Mouse (Mus musculus): ENCODE data around the gene Coro7. TPM values are rescaled to one million over a fixed set of nuclear protein-coding genes. Genes with fewer than 3 reads are reported as not detected.

Coro7 gene
- polyA plus RNA-seq, 1 experiment from 2014 or later = 12.4 TPM

DNA sequence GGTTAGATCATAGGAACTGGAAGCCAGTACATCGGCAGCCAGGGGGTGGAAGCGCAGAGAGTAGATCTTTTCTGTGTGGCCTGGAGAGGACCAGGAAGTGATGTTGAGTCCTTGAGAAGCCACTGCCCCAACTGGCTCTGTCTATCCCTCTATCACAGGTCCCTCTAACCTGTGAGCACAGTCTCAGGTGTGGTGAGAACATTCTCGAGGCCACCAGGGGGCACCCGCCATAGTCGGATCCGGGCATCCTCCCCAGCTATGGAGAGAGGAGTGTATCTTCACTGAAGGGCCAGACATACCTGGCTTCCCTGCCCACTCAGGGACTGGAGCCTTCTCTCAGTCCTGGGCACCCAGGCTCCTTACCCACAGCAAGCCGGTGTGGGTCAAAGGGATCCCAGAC, 47.5 kb downstream of the Coro7 start:
- 45% methylated on average over 7 of the region's 7 CpGs for WGBS (ENCODE audit: insufficient replicate concordance)
- Histone ChIP-seq H3K4me3 (ENCODE audit: low read depth, low read length) (no peak overlapping the region), H3K4me1 (ENCODE audit: control insufficient read depth, insufficient read depth, low read length) (peaks cover 16% of the 10 kb centered on the region), H3K9me3 (replicated peaks; ENCODE audit: control insufficient read depth, low read length) (no peaks in the 10 kb centered on the region), H3K27me3 (ENCODE audit: control insufficient read depth, insufficient read depth, low read length) (no peaks in the 10 kb centered on the region), H3K4me2 (no peak overlapping the region), H3K36me3 (ENCODE audit: control insufficient read depth, insufficient read depth, low read length) (0 out of 2 replicates have a peak, but pooled peaks cover 3% of the 10 kb centered on the region), H3K9ac (ENCODE audit: low read depth, low read length) (no peak overlapping the region), H3K27ac (ENCODE audit: low read depth, low read length) (no peak overlapping the region)
- peak; percentile 39; the same call in 1 of the 2 replicates for ATAC-seq (replicated peaks; ENCODE audit: insufficient number of reproducible peaks, low FRiP score, low TSS enrichment)

DNA sequence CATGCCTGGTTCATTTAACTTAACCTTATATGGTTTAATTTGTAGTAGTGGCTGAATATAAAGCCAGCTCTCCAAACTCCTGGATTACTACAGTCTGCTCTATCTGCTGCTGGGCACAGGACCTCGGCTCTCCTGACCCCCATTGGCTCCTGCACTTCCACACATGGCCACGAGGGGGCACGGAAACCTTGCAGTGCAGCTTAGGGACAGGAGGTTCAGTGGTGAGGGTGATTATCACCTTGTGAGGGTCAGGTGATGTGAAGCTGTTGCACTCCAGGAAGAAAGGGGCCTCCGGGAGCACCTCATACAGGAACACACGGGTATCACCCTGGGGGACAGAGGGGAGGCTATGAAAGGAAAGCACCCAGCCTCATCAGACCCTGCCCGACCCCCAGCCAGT, 49.6 kb downstream of the Coro7 start:
- no peak for ATAC-seq (replicated peaks; ENCODE audit: insufficient number of reproducible peaks, low FRiP score, low TSS enrichment)
- Histone ChIP-seq H3K4me2 (no peak overlapping the region), H3K4me1 (ENCODE audit: control insufficient read depth, insufficient read depth, low read length) (peaks cover 12% of the 10 kb centered on the region), H3K9me3 (replicated peaks; ENCODE audit: control insufficient read depth, low read length) (no peaks in the 10 kb centered on the region), H3K9ac (ENCODE audit: low read depth, low read length) (no peak overlapping the region), H3K27me3 (ENCODE audit: control insufficient read depth, insufficient read depth, low read length) (no peaks in the 10 kb centered on the region), H3K4me3 (ENCODE audit: low read depth, low read length) (no peak overlapping the region), H3K36me3 (ENCODE audit: control insufficient read depth, insufficient read depth, low read length) (0 out of 2 replicates have a peak, but pooled peaks cover 3% of the 10 kb centered on the region), H3K27ac (ENCODE audit: low read depth, low read length) (no peak overlapping the region)
- WGBS (ENCODE audit: insufficient replicate concordance) = 18% methylated on average over 6 of the region's 6 CpGs

DNA sequence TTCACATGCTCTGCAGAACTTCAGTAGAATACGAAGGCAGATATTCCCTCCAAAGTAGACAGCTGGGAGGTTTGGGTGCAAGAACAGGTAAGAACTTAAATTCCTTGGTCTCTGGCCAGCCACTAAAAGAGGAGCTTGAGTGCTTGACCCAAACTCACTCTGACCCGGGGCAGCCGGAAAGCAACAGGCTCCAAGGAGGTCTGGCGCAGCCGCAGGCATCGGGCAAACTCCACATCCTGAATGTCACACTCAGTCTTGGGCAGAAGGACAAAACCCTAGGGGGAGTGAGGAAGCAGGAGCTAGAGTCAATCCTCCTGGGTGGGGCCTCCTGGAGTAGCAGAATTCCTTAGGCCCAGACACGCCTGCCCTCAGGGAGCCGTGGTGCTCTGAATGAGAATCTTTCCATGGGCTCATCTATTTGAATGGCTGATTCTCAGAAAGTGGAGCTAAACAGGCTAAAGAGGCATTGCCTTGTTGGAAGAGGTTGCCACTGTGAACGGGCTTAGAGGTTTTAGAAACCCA, 50.6 kb downstream of the Coro7 start:
- 90% methylated on average over 9 of the region's 9 CpGs for WGBS (ENCODE audit: insufficient replicate concordance)

DNA sequence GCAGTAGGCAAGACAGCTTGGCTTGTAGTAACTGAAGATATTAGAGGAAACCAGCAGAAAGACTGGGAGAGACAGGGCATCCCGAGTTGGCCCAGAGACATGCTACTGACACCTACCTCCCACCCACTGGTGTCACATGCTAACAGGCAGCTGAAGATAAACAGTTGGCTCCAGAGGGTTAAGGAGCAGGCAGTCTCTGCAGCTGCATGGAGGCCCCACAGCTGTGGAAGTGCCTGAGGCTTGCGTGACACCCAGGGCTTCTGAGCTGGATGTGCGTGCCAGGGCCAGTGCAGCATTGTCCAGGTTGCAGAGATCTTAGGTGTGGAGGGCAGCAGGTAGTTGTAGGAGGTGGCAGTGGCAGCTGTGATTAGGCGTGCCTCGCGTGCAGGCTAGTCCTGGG, 52.5 kb downstream of the Coro7 start:
- WGBS (ENCODE audit: insufficient replicate concordance) = 60% methylated on average over 6 of the region's 6 CpGs
- no peak overlapping the region for H3K4me2 ChIP-seq
- no peaks in the 10 kb centered on the region for H3K27me3 ChIP-seq (ENCODE audit: control insufficient read depth, insufficient read depth, low read length)
- H3K9me3 ChIP-seq (replicated peaks; ENCODE audit: control insufficient read depth, low read length) = no peaks in the 10 kb centered on the region
- peak overlapping the region; percentile 46; the same call in 1 of the 2 replicates for H3K9ac ChIP-seq (ENCODE audit: low read depth, low read length)
- H3K27ac ChIP-seq (ENCODE audit: low read depth, low read length) = no peak overlapping the region
- H3K36me3 ChIP-seq (ENCODE audit: control insufficient read depth, insufficient read depth, low read length) = no peaks in the 10 kb centered on the region
- ATAC-seq (replicated peaks; ENCODE audit: insufficient number of reproducible peaks, low FRiP score, low TSS enrichment) = no peak
- H3K4me1 ChIP-seq (ENCODE audit: control insufficient read depth, insufficient read depth, low read length) = peaks cover 17% of the 10 kb centered on the region
- no peak overlapping the region for H3K4me3 ChIP-seq (ENCODE audit: low read depth, low read length)

More for the DNA sequence above, 50.6 kb downstream of the Coro7 start:
- Histone ChIP-seq H3K36me3 (ENCODE audit: control insufficient read depth, insufficient read depth, low read length) (0 out of 2 replicates have a peak, but pooled peaks cover 3% of the 10 kb centered on the region), H3K9ac (ENCODE audit: low read depth, low read length) (no peak overlapping the region), H3K9me3 (replicated peaks; ENCODE audit: control insufficient read depth, low read length) (no peaks in the 10 kb centered on the region), H3K27me3 (ENCODE audit: control insufficient read depth, insufficient read depth, low read length) (no peaks in the 10 kb centered on the region), H3K4me1 (ENCODE audit: control insufficient read depth, insufficient read depth, low read length) (peaks cover 9% of the 10 kb centered on the region), H3K27ac (ENCODE audit: low read depth, low read length) (no peak overlapping the region), H3K4me3 (ENCODE audit: low read depth, low read length) (no peak overlapping the region), H3K4me2 (no peak overlapping the region)
- ATAC-seq (replicated peaks; ENCODE audit: insufficient number of reproducible peaks, low FRiP score, low TSS enrichment) = no peak

DNA sequence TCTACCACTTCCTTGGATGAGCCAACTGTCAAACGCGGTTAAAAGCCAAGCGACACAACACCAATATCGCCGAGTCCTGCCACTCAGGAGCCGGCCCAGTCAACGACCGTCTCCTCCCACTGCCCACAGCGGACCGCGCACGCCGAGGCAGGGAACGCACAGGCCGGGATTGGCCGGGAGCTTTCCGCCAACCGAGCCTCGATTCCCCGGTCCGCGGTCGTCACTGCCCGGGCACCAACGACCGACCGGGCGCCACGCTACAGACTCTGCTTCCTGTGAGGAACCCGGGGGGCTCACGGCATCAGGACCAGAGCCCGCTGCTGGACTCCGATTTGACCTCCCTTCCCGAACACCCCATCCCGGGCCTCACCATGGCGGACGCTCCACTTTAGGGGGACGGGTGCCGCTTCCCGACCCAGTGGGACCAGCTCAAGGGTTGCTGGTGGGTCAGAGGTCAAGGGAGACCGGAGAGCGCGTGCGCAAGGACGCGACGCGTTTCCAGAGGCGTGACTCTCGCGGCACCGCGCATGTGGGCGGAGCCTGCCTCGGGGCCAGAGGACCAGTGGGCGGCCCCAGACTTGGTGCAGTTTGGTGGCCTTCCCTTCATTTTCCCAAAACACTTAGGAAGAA, 55.0 kb downstream of the Coro7 start, which contains the start of gene Pam16:
Pam16 (minus strand) TSS at position 508 of the 630 bp plus-strand sequence.
- under 1% methylated on average over 56 of the region's 56 CpGs for WGBS (ENCODE audit: insufficient replicate concordance)
- H3K9me3 ChIP-seq (replicated peaks; ENCODE audit: control insufficient read depth, low read length) = no peaks in the 10 kb centered on the region
- no peaks in the 10 kb centered on the region for H3K36me3 ChIP-seq (ENCODE audit: control insufficient read depth, insufficient read depth, low read length)
- peak within 1 kb of the TSS; percentile 77 for H3K4me3 ChIP-seq (ENCODE audit: low read depth, low read length)
- H3K4me1 ChIP-seq (ENCODE audit: control insufficient read depth, insufficient read depth, low read length) = peaks cover 17% of the 10 kb centered on the region
- H3K4me2 ChIP-seq = peak within 1 kb of the TSS; percentile 89
- H3K9ac ChIP-seq (ENCODE audit: low read depth, low read length) = peak within 1 kb of the TSS; percentile 88
- no peaks in the 10 kb centered on the region for H3K27me3 ChIP-seq (ENCODE audit: control insufficient read depth, insufficient read depth, low read length)
- ATAC-seq (replicated peaks; ENCODE audit: insufficient number of reproducible peaks, low FRiP score, low TSS enrichment) = peak; percentile 84
- H3K27ac ChIP-seq (ENCODE audit: low read depth, low read length) = peak within 1 kb of the TSS; percentile 86

DNA sequence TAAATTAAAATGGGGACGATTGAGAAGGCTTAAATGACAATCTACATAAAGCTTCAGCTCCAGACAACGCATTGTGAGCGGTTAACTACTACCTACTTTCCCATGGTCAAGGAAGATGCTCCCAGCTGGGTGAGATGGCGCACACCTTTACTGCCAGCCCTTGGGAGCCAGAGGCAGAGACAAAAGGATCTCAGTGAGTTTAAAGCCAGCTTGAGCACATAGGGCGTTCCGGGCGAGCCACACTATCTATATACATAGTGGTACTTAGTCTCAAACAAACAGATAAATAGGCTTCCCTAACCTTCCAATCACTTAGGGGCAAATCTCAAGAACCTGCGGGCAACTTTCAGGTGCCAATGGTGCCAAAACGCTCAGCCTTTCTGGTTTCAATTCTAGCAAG, 55.5 kb downstream of the Coro7 start:
- Histone ChIP-seq H3K4me1 (ENCODE audit: control insufficient read depth, insufficient read depth, low read length) (peaks cover 17% of the 10 kb centered on the region), H3K36me3 (ENCODE audit: control insufficient read depth, insufficient read depth, low read length) (no peaks in the 10 kb centered on the region), H3K4me3 (ENCODE audit: low read depth, low read length) (peak overlapping the region; percentile 77), H3K9me3 (replicated peaks; ENCODE audit: control insufficient read depth, low read length) (no peaks in the 10 kb centered on the region), H3K9ac (ENCODE audit: low read depth, low read length) (peak overlapping the region; percentile 88), H3K27ac (ENCODE audit: low read depth, low read length) (peak overlapping the region; percentile 86), H3K4me2 (peak overlapping the region; percentile 89), H3K27me3 (ENCODE audit: control insufficient read depth, insufficient read depth, low read length) (no peaks in the 10 kb centered on the region)
- ATAC-seq (replicated peaks; ENCODE audit: insufficient number of reproducible peaks, low FRiP score, low TSS enrichment) = no peak
- WGBS (ENCODE audit: insufficient replicate concordance) = 15% methylated on average over 9 of the region's 9 CpGs

DNA sequence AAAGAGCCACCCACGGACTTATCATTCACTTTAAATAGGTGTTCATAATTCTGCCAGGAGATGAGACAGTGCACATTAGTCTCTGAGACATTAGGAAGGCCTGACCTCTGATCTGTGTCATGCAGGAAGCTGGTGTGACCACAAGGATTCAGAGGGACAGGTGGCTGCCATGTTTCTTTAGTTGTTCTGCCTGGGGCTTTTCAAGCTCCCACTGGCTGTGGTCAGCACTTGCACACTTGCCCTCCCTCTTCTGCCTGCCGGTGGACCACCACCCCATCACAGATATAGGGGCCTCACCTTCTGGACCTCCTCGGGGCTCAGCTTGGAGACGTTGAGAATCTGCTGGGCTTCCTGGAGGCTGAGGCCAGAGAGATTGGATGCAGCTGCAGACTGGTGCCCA, 62.7 kb downstream of the Coro7 start:
- Histone ChIP-seq H3K4me3 (ENCODE audit: low read depth, low read length) (no peak overlapping the region), H3K36me3 (ENCODE audit: control insufficient read depth, insufficient read depth, low read length) (peaks cover 23% of the 10 kb centered on the region), H3K27me3 (ENCODE audit: control insufficient read depth, insufficient read depth, low read length) (no peaks in the 10 kb centered on the region), H3K4me1 (ENCODE audit: control insufficient read depth, insufficient read depth, low read length) (no peaks in the 10 kb centered on the region), H3K9me3 (replicated peaks; ENCODE audit: control insufficient read depth, low read length) (no peaks in the 10 kb centered on the region), H3K27ac (ENCODE audit: low read depth, low read length) (no peak overlapping the region), H3K9ac (ENCODE audit: low read depth, low read length) (no peak overlapping the region), H3K4me2 (no peak overlapping the region)
- no peak for ATAC-seq (replicated peaks; ENCODE audit: insufficient number of reproducible peaks, low FRiP score, low TSS enrichment)
- 81% methylated on average over 4 of the region's 4 CpGs for WGBS (ENCODE audit: insufficient replicate concordance)

DNA sequence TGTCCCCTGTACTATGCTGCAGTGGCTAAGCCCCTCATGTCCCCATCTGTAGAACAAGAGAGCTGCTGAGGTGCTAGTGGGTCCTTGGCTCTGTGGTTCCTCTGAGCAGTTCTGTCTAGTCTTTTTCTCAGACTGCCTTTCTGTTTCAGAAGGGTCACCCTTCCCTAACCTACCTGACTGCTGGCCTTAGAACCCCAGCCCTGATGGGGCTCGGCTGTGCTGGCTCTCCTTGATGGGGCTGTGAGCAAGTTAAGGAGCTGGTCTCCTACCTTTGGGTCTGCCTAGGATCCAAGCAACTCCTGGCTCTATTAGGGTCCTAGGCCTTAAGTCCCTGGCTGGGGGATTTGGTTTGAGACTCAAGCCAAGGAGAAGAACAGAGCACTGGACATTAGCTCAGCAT, 64.3 kb downstream of the Coro7 start:
- no peak overlapping the region for H3K9ac ChIP-seq (ENCODE audit: low read depth, low read length)
- H3K4me1 ChIP-seq (ENCODE audit: control insufficient read depth, insufficient read depth, low read length) = no peaks in the 10 kb centered on the region
- WGBS (ENCODE audit: insufficient replicate concordance) = 65% methylated on average over 1 of the region's 1 CpGs
- peaks cover 28% of the 10 kb centered on the region for H3K36me3 ChIP-seq (ENCODE audit: control insufficient read depth, insufficient read depth, low read length)
- H3K4me3 ChIP-seq (ENCODE audit: low read depth, low read length) = no peak overlapping the region
- ATAC-seq (replicated peaks; ENCODE audit: insufficient number of reproducible peaks, low FRiP score, low TSS enrichment) = no peak
- no peak overlapping the region for H3K27ac ChIP-seq (ENCODE audit: low read depth, low read length)
- H3K9me3 ChIP-seq (replicated peaks; ENCODE audit: control insufficient read depth, low read length) = no peaks in the 10 kb centered on the region
- H3K4me2 ChIP-seq = no peak overlapping the region
- no peaks in the 10 kb centered on the region for H3K27me3 ChIP-seq (ENCODE audit: control insufficient read depth, insufficient read depth, low read length)

DNA sequence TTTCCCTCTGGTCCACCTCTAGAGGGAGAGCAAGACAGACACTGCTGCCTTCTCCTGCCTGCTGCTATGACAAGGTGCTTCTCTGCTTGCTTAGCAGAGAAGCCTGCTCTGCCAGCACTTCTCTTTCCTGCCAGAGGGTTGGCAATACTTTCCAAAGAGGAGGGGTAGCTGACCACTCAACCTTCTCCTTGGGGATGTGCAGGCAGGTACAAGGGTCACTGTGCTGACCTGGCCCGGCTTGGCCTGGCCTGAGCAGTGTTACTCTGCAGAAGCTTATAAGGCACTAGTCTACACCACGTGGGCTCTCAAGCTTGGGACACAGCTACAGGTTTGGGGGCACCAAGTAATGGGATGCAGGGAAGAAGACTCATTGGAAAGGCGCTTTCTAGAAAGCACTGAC, 64.9 kb downstream of the Coro7 start:
- H3K27me3 ChIP-seq (ENCODE audit: control insufficient read depth, insufficient read depth, low read length) = no peaks in the 10 kb centered on the region
- H3K27ac ChIP-seq (ENCODE audit: low read depth, low read length) = no peak overlapping the region
- peaks cover 32% of the 10 kb centered on the region for H3K36me3 ChIP-seq (ENCODE audit: control insufficient read depth, insufficient read depth, low read length)

More for the DNA sequence above, 64.9 kb downstream of the Coro7 start:
- H3K9ac ChIP-seq (ENCODE audit: low read depth, low read length) = no peak overlapping the region
- no peaks in the 10 kb centered on the region for H3K4me1 ChIP-seq (ENCODE audit: control insufficient read depth, insufficient read depth, low read length)
- H3K9me3 ChIP-seq (replicated peaks; ENCODE audit: control insufficient read depth, low read length) = no peaks in the 10 kb centered on the region
- no peak overlapping the region for H3K4me2 ChIP-seq
- no peak for ATAC-seq (replicated peaks; ENCODE audit: insufficient number of reproducible peaks, low FRiP score, low TSS enrichment)
- H3K4me3 ChIP-seq (ENCODE audit: low read depth, low read length) = no peak overlapping the region
- WGBS (ENCODE audit: insufficient replicate concordance) = 90% methylated on average over 3 of the region's 3 CpGs

Measured in heart, embryonic 11.5 days (tissue).